Mouse (Mus musculus) embryonic fibroblast, embryonic 13.5 days (primary cell): ENCODE results near the gene Zbtb2.

Experiments used
- CTCF ChIP-seq: IDR thresholded peaks from 2 replicates; pipeline ENCODE4 v1.5.1; 2011; ENCODE audit warnings: mild to moderate bottlenecking, control low read depth, low read length, moderate library complexity, borderline replicate concordance; ENCODE audit not compliant: insufficient read depth
- POLR2A ChIP-seq: IDR thresholded peaks from 2 replicates; pipeline ENCODE4 v1.6.1; 2011; ENCODE audit warnings: low read depth, mild to moderate bottlenecking, control low read depth, low read length, moderate library complexity

- TF ChIP-seq CTCF (no peak), POLR2A (peak; percentile 95)
Observed at GRCm38 (mm10) chr10:4334039-4334683, 53.7 kb downstream of the Zbtb2 start.
